Mouse (Mus musculus) testis, postnatal 10 days (tissue): ENCODE data around the gene Cacna1b.

Experiments used
- DNase-seq: peaks from one replicate; pipeline ENCODE4 v3.0.0; 2021; ENCODE audit warnings: low spot score

The Cacna1b gene

DNA sequence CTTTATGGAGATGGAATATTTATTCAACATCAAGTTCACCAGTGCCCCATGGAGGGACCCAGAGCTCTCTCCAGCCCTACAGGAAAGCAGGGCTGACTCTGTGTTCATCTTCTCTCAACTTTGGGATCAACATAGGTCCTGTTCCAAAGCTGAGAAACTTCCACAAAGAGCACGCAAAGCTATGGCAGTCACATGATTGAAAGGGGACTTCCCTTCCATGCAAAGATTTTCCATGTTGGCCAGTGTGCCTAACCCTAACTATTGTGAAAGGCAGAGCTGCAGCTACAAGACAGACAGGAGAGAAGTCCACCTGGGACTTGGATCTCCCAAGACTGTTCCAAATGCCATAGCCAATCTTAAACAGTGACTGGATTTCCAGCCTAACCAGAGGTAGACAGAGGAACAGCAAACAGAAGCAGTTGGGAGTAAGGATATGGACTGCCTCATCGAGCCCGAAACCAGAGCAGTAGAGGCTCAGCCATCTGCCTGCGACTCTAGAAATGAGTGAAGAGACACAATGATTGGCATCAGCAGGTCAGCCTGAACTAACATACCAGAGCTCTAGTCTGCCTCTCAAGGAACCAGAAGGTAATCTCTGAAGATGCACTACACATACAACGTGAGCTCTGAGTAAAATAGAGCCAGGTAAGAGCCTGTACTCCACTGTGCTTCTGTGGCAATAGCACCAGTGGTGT, 116.4 kb downstream of the Cacna1b start:
- DNase-seq, result no peak

DNA sequence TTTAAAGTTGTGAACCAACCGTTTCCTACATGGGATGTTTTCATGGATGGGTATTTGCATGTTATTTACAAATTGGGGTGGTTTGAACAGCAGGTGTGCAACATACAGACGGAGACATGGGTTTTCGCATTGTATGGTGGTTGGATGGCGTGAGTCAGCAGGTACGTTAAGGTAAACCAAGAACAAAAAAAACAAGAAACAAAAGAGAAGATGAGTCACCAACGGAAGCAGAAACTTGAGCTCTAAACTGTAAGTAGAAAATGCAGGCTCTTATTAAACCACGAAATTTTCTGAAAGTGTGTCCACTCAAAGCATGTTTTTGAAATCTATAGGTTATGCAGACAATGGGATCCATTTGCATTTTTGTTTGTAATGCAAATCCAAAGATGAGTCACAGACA, 120.1 kb downstream of the Cacna1b start:
- DNase-seq, result no peak

DNA sequence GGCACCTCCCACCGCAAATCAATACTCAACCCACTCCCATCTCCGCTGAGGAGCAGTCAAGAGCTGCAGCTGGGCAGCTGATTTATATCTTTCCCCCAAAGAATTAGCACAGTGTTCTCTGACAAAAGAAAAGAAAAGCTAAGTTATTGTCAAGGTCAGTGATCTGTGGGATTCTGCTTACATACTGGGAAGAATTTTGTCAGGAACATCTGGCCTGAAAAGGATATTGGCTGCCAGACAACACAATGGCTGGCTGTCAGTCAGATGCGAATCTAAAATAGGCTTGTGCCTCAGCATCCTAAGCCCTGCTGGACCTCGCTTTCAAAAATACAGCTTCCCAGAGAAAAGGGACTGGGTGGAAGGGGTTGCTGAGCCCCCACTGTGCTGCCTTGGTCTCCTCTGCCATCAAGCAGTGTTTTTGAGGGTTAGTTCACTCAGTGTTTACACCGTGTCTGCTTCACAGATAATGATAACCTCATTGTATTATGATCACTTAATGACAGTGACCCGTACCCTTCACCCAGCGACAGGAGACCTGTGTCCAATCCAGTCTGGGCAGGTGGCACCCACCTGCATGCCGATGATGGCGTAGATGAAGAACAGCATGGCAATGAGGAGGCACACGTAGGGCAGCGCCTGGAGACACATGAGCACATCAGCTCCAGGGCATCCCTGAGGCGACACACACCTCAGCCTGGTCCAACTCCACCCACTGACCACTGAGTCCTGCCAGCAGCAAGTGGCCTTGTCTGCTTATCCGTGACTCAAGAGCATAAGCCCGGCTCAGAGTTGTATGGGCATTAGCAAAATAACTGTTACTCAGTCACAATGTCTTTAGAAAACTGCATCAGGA, 124.6 kb downstream of the Cacna1b start:
- DNase-seq, result no peak

DNA sequence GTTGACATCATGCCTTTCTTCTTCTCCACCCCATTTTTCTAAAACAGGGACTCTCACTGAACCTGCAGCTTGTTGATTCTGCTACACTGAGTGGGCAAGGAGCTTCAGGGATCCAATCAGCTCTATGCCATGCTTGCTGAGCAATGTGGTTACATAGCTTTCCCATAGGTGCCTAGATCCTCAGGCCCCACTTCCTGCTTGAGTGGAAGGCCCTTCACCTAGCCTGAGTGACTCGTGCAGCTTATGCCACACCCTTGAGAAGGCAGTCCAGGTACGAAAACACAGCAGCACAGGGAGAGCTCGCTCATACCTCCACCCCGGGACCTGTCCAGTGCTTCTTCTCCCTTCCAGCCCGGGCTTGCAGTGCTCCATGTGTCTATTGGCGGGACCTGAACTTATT, 129.3 kb downstream of the Cacna1b start:
- DNase-seq, result no peak

DNA sequence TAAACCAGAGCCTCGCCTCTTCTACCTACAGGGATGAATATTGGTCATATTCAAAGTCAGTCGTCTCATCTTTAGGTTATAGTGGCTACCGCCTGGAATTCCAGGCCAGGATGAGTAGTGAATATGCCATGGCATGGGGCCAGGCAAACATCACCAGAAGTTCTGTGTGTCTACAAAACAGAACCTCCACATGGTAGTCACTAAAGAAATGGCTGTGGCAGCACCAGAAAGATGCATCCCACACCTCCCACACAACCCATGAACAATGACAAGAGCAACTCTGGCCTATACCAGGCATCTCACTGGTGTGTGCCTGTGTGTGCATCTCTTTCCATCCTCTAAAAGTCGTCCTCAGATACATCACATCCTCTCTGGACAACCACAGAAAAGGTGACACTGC, 145.8 kb downstream of the Cacna1b start:
- DNase-seq, result no peak

DNA sequence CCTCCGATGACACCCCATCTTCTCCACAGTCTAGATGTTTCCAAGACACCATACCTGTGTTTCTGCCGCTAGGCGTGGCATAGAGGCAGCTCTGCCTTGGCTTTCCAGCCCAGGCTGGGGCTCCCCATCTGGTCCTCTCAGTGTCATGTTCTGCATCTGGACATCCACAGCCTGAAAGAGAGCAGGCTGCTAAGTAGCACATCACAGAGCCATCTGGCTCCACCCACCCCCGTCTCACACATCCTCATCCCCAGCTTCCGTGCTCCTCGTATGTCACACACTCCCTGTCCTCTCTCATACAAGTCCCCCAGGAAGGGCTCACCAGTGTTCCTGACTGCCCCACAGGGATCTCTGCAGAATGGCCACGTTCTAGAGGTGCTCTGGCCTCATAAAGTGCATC, 153.2 kb downstream of the Cacna1b start:
- no peak for DNase-seq

DNA sequence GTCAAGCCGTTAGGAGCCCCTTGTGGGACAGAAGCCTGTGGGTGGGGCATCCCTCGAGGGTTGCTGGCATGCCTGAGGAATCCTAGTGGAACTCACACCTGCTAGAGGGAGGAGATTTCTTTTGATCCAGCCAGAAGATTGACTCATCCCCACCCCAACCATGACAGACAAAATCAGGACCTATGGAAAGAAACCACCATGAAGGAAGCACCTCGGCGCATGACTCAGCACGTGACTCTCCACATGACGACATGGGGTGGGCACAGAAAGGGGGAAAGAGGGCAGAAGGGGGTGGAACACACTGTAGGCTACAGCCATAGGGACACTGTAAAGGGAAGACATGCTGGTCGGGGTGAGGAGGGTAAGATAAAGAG, 154.2 kb downstream of the Cacna1b start:
- DNase-seq, result no peak

DNA sequence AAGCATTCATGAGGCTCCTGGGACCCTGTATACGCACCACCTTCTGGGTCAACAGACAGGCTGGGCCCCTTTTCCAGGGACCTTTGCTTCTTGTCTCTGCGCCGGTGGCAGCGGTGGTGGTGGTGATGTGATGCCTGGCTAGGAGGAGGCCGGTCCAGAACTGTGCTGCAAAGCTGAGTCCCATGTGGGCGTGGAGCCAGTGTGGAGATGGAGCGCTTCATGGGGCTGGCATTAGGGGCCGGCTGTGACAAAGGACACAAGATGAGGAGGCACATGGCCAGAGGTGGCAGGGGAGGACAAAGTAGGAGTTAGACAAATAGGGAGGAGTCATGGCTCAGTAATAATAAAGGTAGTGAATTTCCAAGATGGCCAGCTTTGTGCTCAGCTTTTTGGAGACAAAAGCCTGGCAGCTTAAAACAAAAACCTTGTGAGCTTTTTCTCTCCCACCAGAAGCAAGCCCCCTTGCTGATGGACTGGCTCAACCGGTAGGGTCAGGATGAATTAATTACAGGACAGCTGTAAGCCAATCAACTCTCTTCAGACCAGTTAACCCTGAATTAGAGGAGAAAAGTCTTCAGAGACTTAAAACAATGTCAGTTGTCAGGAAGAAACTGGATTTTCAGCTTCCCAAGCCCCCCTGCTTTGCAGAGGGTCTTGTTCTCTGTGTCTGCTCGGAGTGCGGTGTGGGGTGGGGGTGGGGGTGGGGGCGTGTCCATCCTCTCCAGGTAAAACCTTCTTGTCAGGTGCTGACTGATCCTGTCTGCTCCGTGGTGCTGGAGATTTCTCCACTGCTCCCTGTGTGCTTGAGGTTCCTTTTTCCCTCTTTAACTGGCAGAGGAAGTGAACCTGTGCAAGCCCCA, 154.8 kb downstream of the Cacna1b start:
- DNase-seq, result no peak

DNA sequence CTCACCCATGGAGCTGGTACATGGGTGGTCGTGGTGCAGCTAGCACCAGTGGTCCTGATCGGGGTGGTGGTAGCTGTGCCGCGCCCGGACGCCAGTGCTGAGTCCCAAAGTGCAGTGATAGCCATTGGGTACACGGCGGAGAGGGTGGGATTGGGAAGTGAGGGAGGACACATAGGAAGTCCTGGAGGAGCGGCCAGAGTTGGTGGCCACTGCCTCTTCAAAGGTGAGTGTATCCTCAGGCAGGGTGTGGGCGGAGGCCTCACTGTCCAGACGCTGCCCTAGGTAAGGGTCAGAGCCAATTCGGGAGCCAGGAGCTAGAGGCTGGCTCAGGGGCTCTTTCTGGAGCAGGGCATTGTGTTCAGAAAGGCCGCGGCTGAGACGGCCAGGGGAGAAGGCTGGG, 156.4 kb downstream of the Cacna1b start:
- no peak for DNase-seq

DNA sequence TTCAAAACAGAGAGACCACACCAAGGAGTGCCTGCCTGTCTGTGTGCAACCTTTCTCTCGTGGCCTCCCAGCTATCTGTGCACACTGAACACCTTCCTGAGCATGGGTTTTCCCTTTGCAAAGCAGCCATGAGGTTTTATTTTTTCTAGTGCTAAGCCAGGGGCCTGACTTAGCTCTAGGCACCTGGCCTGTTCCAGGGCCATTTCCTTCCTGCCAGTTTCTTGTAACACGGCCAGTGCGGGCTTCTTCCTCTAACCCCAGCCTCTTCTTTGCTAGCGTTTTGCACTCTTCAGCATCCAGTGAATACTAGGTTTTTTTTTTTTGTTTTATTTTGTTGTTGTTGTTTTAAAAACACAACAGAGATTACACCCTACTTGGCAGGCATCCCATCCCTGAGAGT, 157.9 kb downstream of the Cacna1b start:
- DNase-seq, result no peak

DNA sequence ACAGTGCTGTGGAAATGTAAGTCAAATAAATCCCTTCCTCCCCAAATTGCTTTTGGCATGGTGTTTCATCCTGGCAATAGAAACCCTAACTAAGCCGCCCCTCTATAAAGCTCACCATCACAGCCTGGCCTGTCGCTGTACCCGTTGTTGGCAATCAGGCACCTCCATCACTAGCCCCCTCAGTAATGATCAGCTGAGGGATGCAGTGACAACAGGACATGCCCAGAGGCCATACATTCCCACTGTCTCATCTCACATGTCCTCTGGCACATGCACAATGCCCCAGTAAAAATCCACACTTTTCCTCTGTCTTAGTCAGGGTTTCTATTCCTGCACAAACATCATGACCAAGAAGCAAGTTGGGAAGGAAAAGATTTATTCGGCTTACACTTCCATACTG, 173.5 kb downstream of the Cacna1b start:
- peak; percentile 24 for DNase-seq

DNA sequence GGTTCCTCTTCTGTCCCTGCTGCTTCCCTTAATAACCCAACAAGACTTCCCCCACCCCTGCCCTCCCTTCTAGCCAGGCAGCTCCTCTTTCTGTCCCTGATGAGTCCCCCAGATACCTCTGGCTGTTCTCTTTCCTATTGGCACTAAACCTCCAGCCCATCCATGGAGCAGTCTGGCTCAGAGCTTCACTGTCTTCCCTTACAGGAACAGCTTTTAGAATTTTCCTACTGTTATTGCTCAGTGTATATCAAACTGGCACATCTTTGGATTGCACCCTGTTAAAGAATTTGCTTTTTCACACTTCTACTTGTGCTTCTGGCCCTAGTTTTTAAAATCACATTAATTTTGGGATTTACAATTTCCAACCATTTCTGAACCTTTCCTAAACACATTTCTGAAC, 175.0 kb downstream of the Cacna1b start:
- DNase-seq, result no peak

DNA sequence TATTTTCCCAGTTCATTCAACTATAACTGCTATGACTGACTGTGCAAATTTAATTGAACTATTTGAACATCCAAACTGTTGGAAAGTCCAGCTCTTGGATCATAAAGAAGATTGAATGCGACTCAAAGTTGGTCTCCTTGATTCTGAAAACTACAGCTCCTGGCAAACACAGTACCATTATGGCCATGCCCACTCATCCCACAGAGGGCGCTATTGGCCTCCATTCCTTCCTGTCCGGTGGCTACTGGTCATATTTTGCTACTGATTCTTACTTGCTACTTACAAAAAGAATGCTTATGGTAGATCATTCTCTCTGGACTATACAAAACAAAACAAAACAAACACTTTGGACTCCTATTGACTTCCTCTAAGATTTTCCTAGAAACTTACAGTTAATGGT, 188.3 kb downstream of the Cacna1b start:
- peak; percentile 82 for DNase-seq

DNA sequence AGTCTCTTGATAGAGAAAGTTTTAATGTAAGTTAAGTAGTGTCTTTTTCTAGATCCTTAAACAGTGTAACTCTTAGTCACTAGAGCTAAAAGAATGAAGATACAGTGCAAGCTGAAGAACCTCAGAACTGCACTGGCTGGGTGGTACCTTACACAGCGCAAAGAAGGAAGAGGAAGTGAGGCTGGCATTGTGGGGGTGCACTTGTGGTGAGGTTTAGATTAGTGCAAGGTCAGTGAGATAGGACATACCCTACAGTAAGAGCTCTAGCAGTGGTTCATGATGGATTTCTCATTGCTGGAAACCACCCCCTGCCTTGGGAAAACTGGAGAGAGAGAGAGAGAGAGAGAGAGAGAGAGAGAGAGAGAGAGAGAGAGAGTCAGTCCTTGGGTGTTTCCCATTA, 192.0 kb downstream of the Cacna1b start:
- no peak for DNase-seq

DNA sequence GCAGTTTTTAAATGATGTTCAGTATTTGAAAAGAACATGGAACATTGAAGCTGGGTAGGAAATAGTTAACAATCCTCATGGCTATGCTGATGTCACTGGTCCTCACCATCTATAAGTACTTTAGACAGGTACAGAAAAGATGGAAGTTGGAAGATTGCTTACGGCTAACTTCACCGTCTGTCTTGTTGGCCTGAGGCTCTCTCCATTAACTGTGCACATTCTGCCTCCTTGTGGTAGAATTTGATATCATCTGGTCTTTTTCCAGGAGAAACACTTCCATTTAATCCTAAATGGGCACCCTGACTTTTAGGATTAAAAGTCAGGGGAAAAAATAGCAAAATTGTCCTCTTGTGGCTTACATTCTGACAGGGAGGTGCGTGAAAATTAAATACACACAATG, 194.4 kb downstream of the Cacna1b start:
- no peak for DNase-seq

DNA sequence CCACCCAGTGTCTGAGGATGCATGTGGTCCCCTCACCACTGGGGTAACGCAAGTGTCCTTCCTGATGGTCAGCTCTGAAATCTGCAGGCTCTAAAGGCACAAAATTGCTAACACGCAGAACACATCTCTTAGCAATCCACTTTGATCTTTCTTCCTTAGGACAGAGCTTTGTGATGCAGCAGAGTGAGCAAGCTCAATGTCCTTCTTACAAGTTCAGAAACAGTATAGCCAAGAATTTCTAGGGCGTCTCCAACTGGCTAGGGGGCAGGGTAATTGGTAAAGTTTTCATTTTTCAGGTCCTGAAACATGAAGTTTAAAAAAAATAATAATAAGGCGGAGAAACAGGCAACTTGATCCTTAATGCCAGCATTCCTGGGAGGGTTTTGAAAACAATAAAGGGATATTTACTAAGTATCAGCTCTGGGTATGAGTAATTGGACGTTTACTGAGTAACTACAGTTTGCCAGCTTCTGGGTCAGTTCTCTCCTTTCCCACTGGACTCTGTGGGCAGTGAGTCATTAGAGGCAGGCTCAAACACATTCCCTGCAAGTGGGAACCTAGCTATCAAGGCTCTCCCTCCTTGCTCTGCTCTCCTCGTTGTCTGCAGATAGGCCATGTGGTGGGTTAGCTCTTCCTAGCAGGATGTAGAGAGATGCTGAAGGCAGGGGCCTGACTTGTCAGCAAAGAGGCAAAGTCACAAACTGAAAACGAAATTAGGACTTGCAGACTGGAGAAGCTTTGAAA, 200.2 kb downstream of the Cacna1b start:
- no peak for DNase-seq

DNA sequence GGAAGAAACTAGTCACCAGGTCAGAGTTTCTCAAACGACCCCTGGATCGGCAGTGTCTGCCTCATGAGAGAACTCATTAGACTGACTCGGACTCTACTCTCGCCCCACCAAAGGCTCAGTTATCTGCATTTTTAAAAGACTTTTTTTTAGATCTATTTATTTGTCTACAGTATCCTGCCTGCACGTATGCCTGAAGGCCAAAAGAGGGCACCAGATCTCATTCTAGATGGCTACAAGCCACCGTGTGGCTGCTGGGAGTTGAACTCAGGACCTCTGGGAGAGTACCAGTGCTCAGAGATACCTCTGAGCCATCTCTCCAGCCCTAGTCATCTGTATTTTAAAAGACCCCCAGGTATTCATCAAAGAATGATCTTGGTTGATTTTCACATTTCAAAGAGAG, 201.0 kb downstream of the Cacna1b start:
- DNase-seq, result no peak

DNA sequence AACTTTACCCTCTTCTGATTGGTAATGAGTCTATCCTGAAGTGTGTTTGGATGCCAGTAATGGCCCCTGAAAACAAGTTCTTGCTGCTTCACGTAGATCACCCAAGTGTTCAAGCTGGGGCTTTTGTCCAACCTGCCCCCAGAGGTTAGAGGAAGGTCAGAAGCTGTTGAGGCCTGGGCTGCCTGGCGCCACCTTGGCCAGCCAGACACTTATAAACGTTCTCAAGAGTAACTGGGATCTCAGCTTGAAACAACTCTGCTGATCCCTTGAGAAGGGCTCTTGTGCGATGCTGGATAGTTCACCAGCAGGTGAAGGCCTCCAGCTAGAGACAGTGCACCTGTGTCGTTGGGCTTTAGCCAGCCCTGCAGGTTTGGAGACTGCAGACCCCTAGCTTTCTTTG, 202.8 kb downstream of the Cacna1b start:
- no peak for DNase-seq

DNA sequence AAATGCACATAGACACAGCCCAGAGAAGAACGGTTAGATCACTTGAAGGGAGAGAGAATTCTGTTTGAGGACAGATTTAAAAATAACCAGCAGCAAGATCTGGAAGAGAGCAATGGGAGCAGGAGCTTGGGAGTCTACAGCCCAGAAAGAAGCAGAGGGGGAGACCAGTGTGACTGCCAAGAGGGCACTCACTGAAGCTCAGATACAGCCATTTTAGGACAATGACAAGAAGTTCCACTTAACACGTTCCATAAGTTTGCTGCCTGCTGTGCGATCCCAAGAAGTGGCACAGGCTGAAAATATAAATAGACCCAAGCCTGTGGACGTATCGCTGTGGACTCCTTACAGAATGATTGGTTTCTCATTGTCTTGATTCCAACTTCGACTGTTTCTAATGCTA, 206.6 kb downstream of the Cacna1b start:
- DNase-seq, result no peak

DNA sequence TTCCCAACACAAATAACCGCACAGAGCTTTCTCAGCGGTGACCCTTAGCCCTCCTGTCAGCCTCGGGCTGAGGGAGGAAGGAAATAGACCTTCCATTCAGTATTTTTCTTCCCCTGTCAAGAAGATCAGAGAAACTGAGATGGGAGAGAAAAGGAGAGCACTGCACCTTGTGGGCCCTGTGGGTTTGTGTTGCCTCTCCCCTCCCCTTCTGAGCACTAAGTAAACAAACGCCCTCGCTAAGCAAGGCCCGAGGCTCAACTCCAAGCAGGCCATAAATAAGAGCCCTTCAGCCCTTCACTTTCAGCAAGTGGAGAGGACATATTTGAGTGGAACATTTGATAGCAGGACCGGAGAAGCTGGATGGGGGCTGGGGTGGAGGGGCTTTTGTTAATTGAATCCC, 209.0 kb downstream of the Cacna1b start:
- DNase-seq, result no peak
